Mouse (Mus musculus) bone marrow macrophage, adult 2 months (primary cell): ENCODE measurements around the gene Armc9.

ENCODE experiments used
- CTCF ChIP-seq: IDR thresholded peaks from 2 replicates; pipeline ENCODE4 v1.5.1; 2012; ENCODE audit warnings: low read depth, mild to moderate bottlenecking, low read length, moderate library complexity
- POLR2A ChIP-seq: IDR thresholded peaks from 2 replicates; pipeline ENCODE4 v1.6.1; 2012; ENCODE audit warnings: mild to moderate bottlenecking, low read depth, low read length, borderline replicate concordance

DNA sequence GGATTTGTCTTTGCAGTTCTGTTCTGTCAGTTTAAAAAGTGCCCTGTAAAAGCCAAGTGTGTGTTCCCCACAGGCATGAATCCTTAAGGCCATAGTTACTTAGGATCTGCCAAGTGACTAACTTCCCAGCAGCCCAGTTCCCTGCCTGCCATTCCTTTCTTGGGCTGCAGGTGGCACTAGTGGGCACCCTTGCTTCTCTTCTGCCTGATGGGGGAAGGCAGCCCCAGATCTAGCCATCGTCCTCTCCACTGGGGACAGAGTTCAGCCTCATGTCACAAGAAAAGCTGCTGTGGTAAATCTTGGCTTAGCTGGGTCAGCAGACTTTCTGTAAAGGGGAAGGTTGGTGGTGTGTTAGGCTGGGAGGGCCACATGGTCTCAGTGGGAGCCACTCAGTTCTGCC, 59.6 kb downstream of the Armc9 start:
- TF ChIP-seq CTCF (peak; percentile 70), POLR2A (no peak)
